Mouse (Mus musculus): ENCODE measurements around the gene Edaradd. TPM values are rescaled to one million over a fixed set of nuclear protein-coding genes. Genes with fewer than 3 reads are reported as not detected.
A peak's percentile ranks its signal among the peaks of the same experiment; 100 is the strongest.

The Edaradd gene
- polyA plus RNA-seq, 1 experiment, result not detected

- Histone ChIP-seq H3K9me3 (replicated peaks; ENCODE audit: control insufficient read depth, insufficient read depth, low read length, poor library complexity, severe bottlenecking) (no peaks in the 10 kb centered on the region; the same call in 1 of the 2 replicates), H3K36me3 (ENCODE audit: control insufficient read depth, insufficient read depth, low read length, poor library complexity, severe bottlenecking) (no peaks in the 10 kb centered on the region), H3K9ac (ENCODE audit: low read depth, poor library complexity, severe bottlenecking) (no peak overlapping the region), H3K4me1 (ENCODE audit: control insufficient read depth, insufficient read depth, low read length) (no peaks in the 10 kb centered on the region), H3K27ac (ENCODE audit: insufficient read depth, low read length) (no peak overlapping the region), H3K4me3 (ENCODE audit: low read depth, low read length) (no peak overlapping the region), H3K27me3 (ENCODE audit: control insufficient read depth, insufficient read depth, low read length, poor library complexity, severe bottlenecking) (peaks cover 2% of the 10 kb centered on the region)
- TF ChIP-seq EP300 (IDR thresholded peaks at IDR 0.05; ENCODE audit: insufficient read depth, low read depth, low read length) (no peak), POLR2A (IDR thresholded peaks at IDR 0.05; ENCODE audit: insufficient read depth, low read length) (no peak), CTCF (IDR thresholded peaks at IDR 0.05; ENCODE audit: low read depth, low read length) (no peak)
Measured at GRCm38 (mm10) chr13:12525678-12526077, 5.4 kb upstream of the Edaradd start.

- Histone ChIP-seq H3K4me3 (ENCODE audit: low read depth, low read length) (no peak overlapping the region), H3K36me3 (ENCODE audit: control insufficient read depth, insufficient read depth, low read length, poor library complexity, severe bottlenecking) (no peaks in the 10 kb centered on the region), H3K9me3 (replicated peaks; ENCODE audit: control insufficient read depth, insufficient read depth, low read length, poor library complexity, severe bottlenecking) (no peaks in the 10 kb centered on the region; the same call in 1 of the 2 replicates), H3K27me3 (ENCODE audit: control insufficient read depth, insufficient read depth, low read length, poor library complexity, severe bottlenecking) (peaks cover 2% of the 10 kb centered on the region), H3K9ac (ENCODE audit: low read depth, poor library complexity, severe bottlenecking) (no peak overlapping the region), H3K4me1 (ENCODE audit: control insufficient read depth, insufficient read depth, low read length) (no peaks in the 10 kb centered on the region), H3K27ac (ENCODE audit: insufficient read depth, low read length) (no peak overlapping the region)
- no peak for TF ChIP-seq CTCF (IDR thresholded peaks at IDR 0.05; ENCODE audit: low read depth, low read length)
Measured at GRCm38 (mm10) chr13:12522346-12522745, 2.1 kb upstream of the Edaradd start.

GRCm38 (mm10) chr13:12519371-12519770 lies 867 bp downstream of the Edaradd start:
- peaks cover 2% of the 10 kb centered on the region for H3K27me3 ChIP-seq (ENCODE audit: control insufficient read depth, insufficient read depth, low read length, poor library complexity, severe bottlenecking)
- peak overlapping the region; percentile 7; the same call in 1 of the 2 replicates for H3K4me3 ChIP-seq (ENCODE audit: low read depth, low read length)

GRCm38 (mm10) chr13:12511189-12511965 lies 8.9 kb downstream of the Edaradd start:
- no peak overlapping the region for H3K9ac ChIP-seq (ENCODE audit: low read depth, poor library complexity, severe bottlenecking)
- TF ChIP-seq POLR2A (IDR thresholded peaks at IDR 0.05; ENCODE audit: insufficient read depth, low read length), result no peak
- no peak for TF ChIP-seq CTCF (IDR thresholded peaks at IDR 0.05; ENCODE audit: low read depth, low read length)
- TF ChIP-seq EP300 (IDR thresholded peaks at IDR 0.05; ENCODE audit: insufficient read depth, low read depth, low read length), result no peak
- H3K27ac ChIP-seq (ENCODE audit: insufficient read depth, low read length), result no peak overlapping the region
- no peaks in the 10 kb centered on the region for H3K27me3 ChIP-seq (ENCODE audit: control insufficient read depth, insufficient read depth, low read length, poor library complexity, severe bottlenecking)
- H3K4me3 ChIP-seq (ENCODE audit: low read depth, low read length), result no peak overlapping the region
- H3K9me3 ChIP-seq (replicated peaks; ENCODE audit: control insufficient read depth, insufficient read depth, low read length, poor library complexity, severe bottlenecking), result no peaks in the 10 kb centered on the region
- H3K4me1 ChIP-seq (ENCODE audit: control insufficient read depth, insufficient read depth, low read length), result no peaks in the 10 kb centered on the region
- no peaks in the 10 kb centered on the region for H3K36me3 ChIP-seq (ENCODE audit: control insufficient read depth, insufficient read depth, low read length, poor library complexity, severe bottlenecking)

More at GRCm38 (mm10) chr13:12519371-12519770, 867 bp downstream of the Edaradd start:
- Histone ChIP-seq H3K9me3 (replicated peaks; ENCODE audit: control insufficient read depth, insufficient read depth, low read length, poor library complexity, severe bottlenecking) (no peaks in the 10 kb centered on the region), H3K27ac (ENCODE audit: insufficient read depth, low read length) (no peak overlapping the region), H3K36me3 (ENCODE audit: control insufficient read depth, insufficient read depth, low read length, poor library complexity, severe bottlenecking) (no peaks in the 10 kb centered on the region), H3K9ac (ENCODE audit: low read depth, poor library complexity, severe bottlenecking) (no peak overlapping the region), H3K4me1 (ENCODE audit: control insufficient read depth, insufficient read depth, low read length) (no peaks in the 10 kb centered on the region)
- TF ChIP-seq CTCF (IDR thresholded peaks at IDR 0.05; ENCODE audit: low read depth, low read length) (no peak), POLR2A (IDR thresholded peaks at IDR 0.05; ENCODE audit: insufficient read depth, low read length) (no peak), EP300 (IDR thresholded peaks at IDR 0.05; ENCODE audit: insufficient read depth, low read depth, low read length) (no peak)

GRCm38 (mm10) chr13:12510032-12510431 lies 10.2 kb downstream of the Edaradd start:
- Histone ChIP-seq H3K36me3 (ENCODE audit: control insufficient read depth, insufficient read depth, low read length, poor library complexity, severe bottlenecking) (no peaks in the 10 kb centered on the region), H3K9me3 (replicated peaks; ENCODE audit: control insufficient read depth, insufficient read depth, low read length, poor library complexity, severe bottlenecking) (no peaks in the 10 kb centered on the region), H3K4me1 (ENCODE audit: control insufficient read depth, insufficient read depth, low read length) (no peaks in the 10 kb centered on the region), H3K27me3 (ENCODE audit: control insufficient read depth, insufficient read depth, low read length, poor library complexity, severe bottlenecking) (no peaks in the 10 kb centered on the region), H3K27ac (ENCODE audit: insufficient read depth, low read length) (no peak overlapping the region), H3K4me3 (ENCODE audit: low read depth, low read length) (no peak overlapping the region), H3K9ac (ENCODE audit: low read depth, poor library complexity, severe bottlenecking) (no peak overlapping the region)
- TF ChIP-seq CTCF (IDR thresholded peaks at IDR 0.05; ENCODE audit: low read depth, low read length), result no peak
- no peak for TF ChIP-seq EP300 (IDR thresholded peaks at IDR 0.05; ENCODE audit: insufficient read depth, low read depth, low read length)
- TF ChIP-seq POLR2A (IDR thresholded peaks at IDR 0.05; ENCODE audit: insufficient read depth, low read length), result no peak

GRCm38 (mm10) chr13:12507426-12507825 lies 12.8 kb downstream of the Edaradd start:
- Histone ChIP-seq H3K4me1 (ENCODE audit: control insufficient read depth, insufficient read depth, low read length) (no peaks in the 10 kb centered on the region), H3K27ac (ENCODE audit: insufficient read depth, low read length) (no peak overlapping the region), H3K27me3 (ENCODE audit: control insufficient read depth, insufficient read depth, low read length, poor library complexity, severe bottlenecking) (no peaks in the 10 kb centered on the region), H3K9me3 (replicated peaks; ENCODE audit: control insufficient read depth, insufficient read depth, low read length, poor library complexity, severe bottlenecking) (no peaks in the 10 kb centered on the region), H3K36me3 (ENCODE audit: control insufficient read depth, insufficient read depth, low read length, poor library complexity, severe bottlenecking) (no peaks in the 10 kb centered on the region), H3K4me3 (ENCODE audit: low read depth, low read length) (no peak overlapping the region), H3K9ac (ENCODE audit: low read depth, poor library complexity, severe bottlenecking) (no peak overlapping the region)
- TF ChIP-seq POLR2A (IDR thresholded peaks at IDR 0.05; ENCODE audit: insufficient read depth, low read length) (no peak), CTCF (IDR thresholded peaks at IDR 0.05; ENCODE audit: low read depth, low read length) (no peak), EP300 (IDR thresholded peaks at IDR 0.05; ENCODE audit: insufficient read depth, low read depth, low read length) (no peak)

Measured in ES-Bruce4 (cell line).